Mouse (Mus musculus) midbrain, embryonic 15.5 days (tissue): Measurements from ENCODE around the gene Fam160a2. TPM values are rescaled to one million over a fixed set of nuclear protein-coding genes. Genes with fewer than 3 reads are reported as not detected.
"Not testable (repeated sequence)": the region's sequence is repeated elsewhere in the genome, so short reads cannot be mapped to it uniquely, and the experiment has no call there.

Experiments
- ATAC-seq: fragments of 200-750 bp; cut with Nextera tagmentation; replicated peaks from 2 replicates; pipeline ENCODE4 v1.8.0; 2017; ENCODE audit warnings: moderate TSS enrichment
- H3K27ac ChIP-seq: fragments of 300-500 bp; sonication (generic); 2 replicates; pipeline ENCODE4 v1.5.1; 2015; ENCODE audit warnings: mild to moderate bottlenecking, inconsistent platforms
- H3K27me3 ChIP-seq: fragments of 300-500 bp; sonication (generic); replicated peaks from 2 replicates; pipeline ENCODE4 v1.6.1; 2015; ENCODE audit warnings: inconsistent platforms
- H3K36me3 ChIP-seq: fragments of 300-500 bp; sonication (generic); replicated peaks from 2 replicates; pipeline ENCODE4 v1.6.1; 2015; ENCODE audit warnings: inconsistent platforms
- H3K4me1 ChIP-seq: fragments of 300-500 bp; sonication (generic); 2 replicates; pipeline ENCODE4 v1.6.1; 2015; ENCODE audit warnings: inconsistent platforms
- H3K4me2 ChIP-seq: fragments of 300-500 bp; sonication (generic); 2 replicates; pipeline ENCODE4 v1.6.1; 2015; ENCODE audit warnings: inconsistent platforms, mild to moderate bottlenecking, moderate library complexity
- H3K4me3 ChIP-seq: fragments of 300-500 bp; sonication (generic); 2 replicates; pipeline ENCODE4 v1.5.1; 2015; ENCODE audit warnings: mild to moderate bottlenecking, inconsistent platforms
- H3K9ac ChIP-seq: fragments of 300-500 bp; sonication (generic); 2 replicates; pipeline ENCODE4 v1.6.1; 2015; ENCODE audit warnings: mild to moderate bottlenecking, inconsistent platforms
- H3K9me3 ChIP-seq: fragments of 300-500 bp; sonication (generic); 2 replicates; pipeline ENCODE4 v1.6.1; 2016; ENCODE audit warnings: inconsistent platforms
- WGBS: fragments of 180-500 bp; shearing (Covaris S2); methylation state at CpG from one replicate; pipeline ENCODE4 v1.1.7; 2015; ENCODE audit warnings: mixed read lengths; 5-methylcytosine and 5-hydroxymethylcytosine counted together
- polyA plus RNA-seq: library from polyadenylated mRNA; unstranded; fragments of >200 nt; fragmentation: Nextera tagmentation; extraction: Ambion mirVana; gene quantifications from 2 replicates; pipeline ENCODE4 v1.2.1, GENCODE M21; 2015

Fam160a2 gene
- polyA plus RNA-seq, 1 experiment from 2014 or later = 51.8 TPM

DNA sequence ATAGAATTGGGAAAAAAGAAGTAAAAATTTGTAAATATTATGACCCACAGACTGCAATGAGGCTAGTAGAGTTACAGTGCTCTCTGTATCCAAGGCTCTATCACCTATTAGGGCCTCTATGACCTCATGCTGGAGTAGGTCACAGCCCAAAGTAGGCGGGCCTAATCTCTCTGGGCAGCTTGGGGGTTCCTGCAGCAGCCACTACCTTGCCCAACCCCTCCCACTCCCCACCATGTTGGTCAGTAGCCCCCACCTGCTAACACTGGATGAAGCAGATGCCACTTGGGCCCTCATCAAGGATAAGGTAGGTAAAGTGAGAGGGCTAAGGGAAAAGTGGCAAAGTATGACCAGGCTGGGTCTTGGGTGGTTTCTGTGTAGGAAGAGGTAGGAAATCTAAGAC is 25.0 kb downstream of the Fam160a2 start, which contains the start of gene Gm5901:
Gm5901 (plus strand) TSS at position 173 of the 400 bp plus-strand sequence.
- Histone ChIP-seq H3K4me3 (no peak within 1 kb of the TSS), H3K27ac (no peak within 1 kb of the TSS), H3K4me2 (no peak within 1 kb of the TSS), H3K36me3 (peaks cover 36% of the 10 kb centered on the region), H3K9ac (no peak within 1 kb of the TSS), H3K27me3 (no peaks in the 10 kb centered on the region), H3K9me3 (no peaks in the 10 kb centered on the region), H3K4me1 (no peaks in the 10 kb centered on the region)
- no peak for ATAC-seq
- WGBS = 81% methylated on average over 1 of the region's 1 CpGs

DNA sequence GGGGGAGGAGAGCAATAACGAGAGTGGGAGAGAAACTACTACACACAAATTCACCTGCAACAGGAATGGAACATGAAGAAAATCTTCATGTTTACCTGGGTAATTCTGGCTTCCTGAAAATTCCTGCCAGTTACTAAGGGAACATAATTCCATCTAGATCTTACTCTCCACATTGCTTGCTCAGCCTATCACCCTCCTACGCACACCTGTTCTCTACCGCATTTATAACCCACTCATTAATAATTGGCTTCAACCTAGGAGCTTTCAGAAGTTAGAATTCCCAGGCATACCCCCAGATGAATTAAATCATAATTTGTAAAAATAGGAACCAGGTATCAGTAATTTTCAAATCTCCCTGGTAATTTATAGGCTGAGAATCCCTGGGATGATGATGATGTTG is 25.9 kb downstream of the Fam160a2 start:
- Histone ChIP-seq H3K36me3 (peaks cover 28% of the 10 kb centered on the region), H3K4me2 (no peak overlapping the region), H3K4me3 (no peak overlapping the region), H3K9ac (no peak overlapping the region), H3K27me3 (no peaks in the 10 kb centered on the region), H3K9me3 (no peaks in the 10 kb centered on the region), H3K27ac (no peak overlapping the region), H3K4me1 (no peaks in the 10 kb centered on the region)
- no peak for ATAC-seq
- WGBS = 97% methylated on average over 3 of the region's 3 CpGs

DNA sequence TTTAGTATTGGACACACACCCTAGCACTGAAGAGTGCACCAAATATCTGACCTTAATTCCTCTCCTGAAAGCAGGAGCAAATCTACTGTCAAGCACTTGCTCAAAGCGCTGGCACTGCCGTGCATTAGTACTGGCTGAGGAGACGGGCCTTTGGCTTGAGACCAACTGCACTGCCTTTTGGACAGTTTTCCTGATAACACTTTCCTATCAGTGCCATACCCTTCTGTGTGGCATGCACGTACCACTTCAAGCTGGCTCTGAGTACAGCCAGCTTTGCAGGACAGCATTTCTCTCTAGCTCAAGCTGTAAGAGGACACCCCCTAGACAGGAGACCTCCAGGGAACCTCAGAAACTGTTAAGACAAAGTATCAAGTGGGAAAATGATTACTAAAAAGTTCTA is 26.3 kb downstream of the Fam160a2 start:
- Histone ChIP-seq H3K4me2 (no peak overlapping the region), H3K9me3 (no peaks in the 10 kb centered on the region), H3K9ac (no peak overlapping the region), H3K27me3 (no peaks in the 10 kb centered on the region), H3K4me3 (no peak overlapping the region), H3K4me1 (no peaks in the 10 kb centered on the region), H3K27ac (no peak overlapping the region), H3K36me3 (peaks cover 23% of the 10 kb centered on the region)
- 93% methylated on average over 4 of the region's 4 CpGs for WGBS
- no peak for ATAC-seq

DNA sequence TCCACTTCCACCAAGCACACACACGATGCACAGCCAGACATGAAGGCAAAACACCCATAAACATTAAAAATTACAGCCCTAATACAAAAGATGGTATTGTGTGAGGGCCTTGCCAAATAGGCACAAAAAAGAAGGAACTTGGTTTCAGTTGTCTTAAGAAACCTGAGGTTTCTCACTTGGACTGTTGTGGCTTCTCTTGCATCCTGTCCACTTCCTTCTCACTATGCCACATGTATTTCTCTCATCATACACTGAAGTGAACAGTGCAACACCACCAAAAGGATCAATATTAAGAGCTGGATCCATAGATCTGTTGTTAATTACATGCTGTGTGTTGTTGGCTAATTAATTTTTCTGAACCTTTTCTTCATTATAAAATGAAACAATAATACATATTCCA is 26.9 kb downstream of the Fam160a2 start:
- no peak for ATAC-seq
- H3K9ac ChIP-seq = no peak overlapping the region
- WGBS = 91% methylated on average over 1 of the region's 1 CpGs
- H3K9me3 ChIP-seq = no peaks in the 10 kb centered on the region
- H3K27me3 ChIP-seq = no peaks in the 10 kb centered on the region
- H3K4me2 ChIP-seq = no peak overlapping the region
- peaks cover 18% of the 10 kb centered on the region for H3K36me3 ChIP-seq
- no peaks in the 10 kb centered on the region for H3K4me1 ChIP-seq
- no peak overlapping the region for H3K27ac ChIP-seq
- H3K4me3 ChIP-seq = no peak overlapping the region

- Histone ChIP-seq H3K9me3 (no peaks in the 10 kb centered on the region), H3K36me3 (peaks cover 3% of the 10 kb centered on the region), H3K4me1 (no peaks in the 10 kb centered on the region), H3K27ac (no peak overlapping the region), H3K4me2 (no peak overlapping the region), H3K4me3 (no peak overlapping the region), H3K27me3 (no peaks in the 10 kb centered on the region), H3K9ac (no peak overlapping the region)
- no peak for ATAC-seq
- 95% methylated on average over 4 of the region's 4 CpGs for WGBS
Measured at GRCm38 (mm10) chr7:105368521-105368920, 31.3 kb downstream of the Fam160a2 start.

- H3K36me3 ChIP-seq = no peaks in the 10 kb centered on the region; the same call in none of the 2 replicates
- no peak within 1 kb of the TSS for H3K4me3 ChIP-seq
- no peaks in the 10 kb centered on the region for H3K4me1 ChIP-seq
- H3K9me3 ChIP-seq = no peaks in the 10 kb centered on the region
- no peak within 1 kb of the TSS for H3K27ac ChIP-seq
- ATAC-seq = no peak
- 95% methylated on average over 1 of the region's 1 CpGs for WGBS
- no peak within 1 kb of the TSS for H3K4me2 ChIP-seq
- no peak within 1 kb of the TSS for H3K9ac ChIP-seq
- no peaks in the 10 kb centered on the region for H3K27me3 ChIP-seq
Measured at GRCm38 (mm10) chr7:105367930-105368329, 31.9 kb downstream of the Fam160a2 start, which contains the start of gene Olfr692. Olfr692 (plus strand) TSS chr7:105368230.

GRCm38 (mm10) chr7:105367268-105367667 is 32.6 kb downstream of the Fam160a2 start:
- H3K9me3 ChIP-seq = no peaks in the 10 kb centered on the region
- H3K4me1 ChIP-seq = no peaks in the 10 kb centered on the region
- no peak for ATAC-seq
- no peaks in the 10 kb centered on the region; the same call in 1 of the 2 replicates for H3K36me3 ChIP-seq
- no peak overlapping the region for H3K4me2 ChIP-seq
- H3K27me3 ChIP-seq = no peaks in the 10 kb centered on the region
- no peak overlapping the region for H3K27ac ChIP-seq
- no peak overlapping the region for H3K9ac ChIP-seq
- no peak overlapping the region for H3K4me3 ChIP-seq
- 88% methylated on average over 5 of the region's 5 CpGs for WGBS

GRCm38 (mm10) chr7:105361713-105362112 is 38.1 kb downstream of the Fam160a2 start:
- Histone ChIP-seq H3K9ac (no peak overlapping the region), H3K36me3 (no peaks in the 10 kb centered on the region), H3K4me3 (no peak overlapping the region), H3K27me3 (no peaks in the 10 kb centered on the region), H3K27ac (no peak overlapping the region), H3K4me2 (no peak overlapping the region), H3K9me3 (no peaks in the 10 kb centered on the region), H3K4me1 (no peaks in the 10 kb centered on the region)
- 86% methylated on average over 2 of the region's 2 CpGs for WGBS
- ATAC-seq = no peak

- not testable (repeated sequence) for H3K27ac ChIP-seq, H3K4me3 ChIP-seq, H3K36me3 ChIP-seq, H3K4me1 ChIP-seq, H3K4me2 ChIP-seq, H3K27me3 ChIP-seq, H3K9ac ChIP-seq, H3K9me3 ChIP-seq
- 96% methylated on average over 1 of the region's 2 CpGs for WGBS
- peak; percentile 80; the same call in 1 of the 2 replicates for ATAC-seq
Measured at GRCm38 (mm10) chr7:105356487-105356886, 43.4 kb downstream of the Fam160a2 start.

GRCm38 (mm10) chr7:105356064-105356463 is 43.8 kb downstream of the Fam160a2 start:
- not testable (repeated sequence) for H3K36me3 ChIP-seq, H3K27me3 ChIP-seq, H3K4me2 ChIP-seq, H3K27ac ChIP-seq, H3K9me3 ChIP-seq, H3K4me1 ChIP-seq, H3K4me3 ChIP-seq, H3K9ac ChIP-seq, ATAC-seq
- no CpG with 5 or more reads among the region's 5 CpGs for WGBS

- Histone ChIP-seq H3K9me3 (no peaks in the 10 kb centered on the region), H3K36me3 (no peaks in the 10 kb centered on the region), H3K9ac (no peak overlapping the region), H3K4me1 (no peaks in the 10 kb centered on the region), H3K4me3 (no peak overlapping the region), H3K4me2 (no peak overlapping the region), H3K27me3 (no peaks in the 10 kb centered on the region), H3K27ac (no peak overlapping the region)
- ATAC-seq = peak; percentile 75
- WGBS = 52% methylated on average over 2 of the region's 2 CpGs
Measured at GRCm38 (mm10) chr7:105342752-105343151, 57.1 kb downstream of the Fam160a2 start.

DNA sequence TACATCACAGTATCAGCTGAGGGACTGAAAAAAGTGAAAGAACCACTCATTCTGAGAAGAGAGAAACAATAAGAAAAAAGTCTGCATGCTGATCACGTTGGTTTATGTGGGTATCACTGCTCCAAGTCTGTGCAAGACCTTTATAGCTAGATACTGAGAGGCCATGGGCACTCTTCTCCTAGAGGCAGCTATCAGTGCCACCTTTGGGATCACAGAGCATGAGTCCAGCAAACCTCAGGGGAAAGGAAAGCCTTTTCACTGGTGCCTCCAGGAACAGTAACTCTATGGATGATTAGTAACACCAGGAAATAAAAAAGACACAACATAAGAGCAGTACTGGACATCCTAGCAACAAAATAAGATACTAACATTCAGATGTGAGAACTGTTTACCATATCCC is 57.7 kb downstream of the Fam160a2 start, which contains the start of gene Olfr691:
Olfr691 (minus strand) TSS at position 101 of the 400 bp plus-strand sequence.
- WGBS = 55% methylated on average over 1 of the region's 1 CpGs
- no peaks in the 10 kb centered on the region for H3K4me1 ChIP-seq
- H3K4me3 ChIP-seq = no peak within 1 kb of the TSS
- H3K27me3 ChIP-seq = no peaks in the 10 kb centered on the region
- H3K9ac ChIP-seq = no peak within 1 kb of the TSS
- peak; percentile 3; the same call in 1 of the 2 replicates for ATAC-seq
- H3K4me2 ChIP-seq = no peak within 1 kb of the TSS
- H3K9me3 ChIP-seq = no peaks in the 10 kb centered on the region
- H3K36me3 ChIP-seq = no peaks in the 10 kb centered on the region
- no peak within 1 kb of the TSS for H3K27ac ChIP-seq

DNA sequence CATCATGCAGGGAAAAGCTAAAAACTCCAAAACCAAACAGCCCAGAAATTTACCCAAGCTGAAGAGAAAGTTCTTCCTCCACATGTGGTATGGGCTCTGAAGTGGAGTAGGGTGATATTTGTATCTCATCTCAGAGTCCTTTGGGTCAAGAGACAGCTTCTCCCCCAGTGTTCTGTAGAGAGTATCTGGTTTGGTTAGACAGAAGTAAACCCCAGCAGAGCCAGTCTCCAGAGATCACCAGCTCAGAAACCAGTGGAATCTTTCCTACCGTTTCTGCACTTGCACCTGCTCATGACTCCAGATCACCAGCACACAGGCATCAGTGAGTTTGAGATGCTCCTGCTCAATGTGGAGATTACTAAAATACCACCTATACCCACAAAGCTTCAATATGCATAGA is 65.8 kb downstream of the Fam160a2 start, which contains the start of gene Olfr690:
Olfr690 (minus strand) TSS at position 101 of the 400 bp plus-strand sequence.
- no peaks in the 10 kb centered on the region for H3K4me1 ChIP-seq
- WGBS = 70% methylated on average over 1 of the region's 1 CpGs
- H3K9me3 ChIP-seq = no peaks in the 10 kb centered on the region
- no peak within 1 kb of the TSS for H3K9ac ChIP-seq
- no peaks in the 10 kb centered on the region for H3K27me3 ChIP-seq
- no peak within 1 kb of the TSS for H3K4me2 ChIP-seq
- no peaks in the 10 kb centered on the region for H3K36me3 ChIP-seq
- no peak for ATAC-seq
- no peak within 1 kb of the TSS for H3K4me3 ChIP-seq
- no peak within 1 kb of the TSS for H3K27ac ChIP-seq
